Mouse (Mus musculus) neural tube, embryonic 15.5 days (tissue): ENCODE measurements around the gene Cpt1c. TPM values are rescaled to one million over a fixed set of nuclear protein-coding genes. Genes with fewer than 3 reads are reported as not detected.

Source experiments
- ATAC-seq: fragments of 200-750 bp; cut with Nextera tagmentation; 2 replicates; pipeline ENCODE4 v1.8.0; 2017; ENCODE audit warnings: mild to moderate bottlenecking, moderate TSS enrichment, moderate library complexity; ENCODE audit not compliant: low FRiP score
- H3K27ac ChIP-seq: fragments of 300-500 bp; sonication (generic); replicated peaks from 2 replicates; pipeline ENCODE4 v1.5.1; 2015; ENCODE audit warnings: mild to moderate bottlenecking, inconsistent platforms
- H3K27me3 ChIP-seq: fragments of 300-500 bp; sonication (generic); replicated peaks from 2 replicates; pipeline ENCODE4 v1.6.1; 2015; ENCODE audit warnings: inconsistent platforms
- H3K36me3 ChIP-seq: fragments of 300-500 bp; sonication (generic); 2 replicates; pipeline ENCODE4 v1.6.1; 2015; ENCODE audit warnings: inconsistent platforms
- H3K4me1 ChIP-seq: fragments of 300-500 bp; sonication (generic); 2 replicates; pipeline ENCODE4 v1.6.1; 2015; ENCODE audit warnings: inconsistent platforms
- H3K4me2 ChIP-seq: fragments of 300-500 bp; sonication (generic); 2 replicates; pipeline ENCODE4 v1.6.1; 2015; ENCODE audit warnings: inconsistent platforms, mild to moderate bottlenecking, moderate library complexity
- H3K4me3 ChIP-seq: fragments of 300-500 bp; sonication (generic); replicated peaks from 2 replicates; pipeline ENCODE4 v1.5.1; 2015; ENCODE audit warnings: mild to moderate bottlenecking, inconsistent platforms
- H3K9ac ChIP-seq: fragments of 300-500 bp; sonication (generic); replicated peaks from 2 replicates; pipeline ENCODE4 v1.6.1; 2015; ENCODE audit warnings: mild to moderate bottlenecking, inconsistent platforms
- H3K9me3 ChIP-seq: fragments of 300-500 bp; sonication (generic); replicated peaks from 2 replicates; pipeline ENCODE4 v1.6.1; 2016; ENCODE audit warnings: inconsistent platforms
- WGBS: fragments of 180-500 bp; shearing (Covaris S2); methylation state at CpG from one replicate; pipeline ENCODE4 v1.1.7; 2015; ENCODE audit warnings: mixed read lengths; 5-methylcytosine and 5-hydroxymethylcytosine counted together
- polyA plus RNA-seq: library from polyadenylated mRNA; unstranded; fragments of >200 nt; fragmentation: Nextera tagmentation; extraction: Ambion mirVana; gene quantifications from 2 replicates; pipeline ENCODE4 v1.2.1, GENCODE M21; 2015

The Cpt1c gene
- polyA plus RNA-seq, 1 experiment from 2014 or later: 59.0 TPM

DNA sequence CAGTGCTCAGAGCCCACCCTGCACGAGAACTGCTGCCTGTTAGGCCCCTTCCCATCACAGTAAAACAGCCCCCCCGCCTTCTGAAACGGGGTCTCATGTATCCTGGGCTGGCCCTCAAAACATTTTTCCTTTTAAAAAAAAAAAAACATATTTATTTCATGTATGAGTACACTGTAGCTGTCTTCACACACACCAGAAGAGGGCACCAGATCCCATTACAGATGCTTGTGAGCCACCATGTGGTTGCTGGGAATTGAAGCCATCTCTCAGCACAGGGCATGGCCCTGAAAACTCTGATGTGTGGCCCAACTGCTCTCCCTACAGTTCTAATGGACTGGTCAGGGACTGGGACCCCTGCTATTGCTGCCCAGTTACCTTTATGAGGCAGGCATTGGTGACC is 3.6 kb upstream of the Cpt1c start:
- no peak for ATAC-seq
- 93% methylated on average over 3 of the region's 3 CpGs for WGBS
- no peaks in the 10 kb centered on the region for H3K27me3 ChIP-seq
- H3K4me1 ChIP-seq: peaks cover 20% of the 10 kb centered on the region
- no peak overlapping the region for H3K27ac ChIP-seq
- no peaks in the 10 kb centered on the region for H3K9me3 ChIP-seq
- H3K4me3 ChIP-seq: no peak overlapping the region
- H3K4me2 ChIP-seq: no peak overlapping the region
- H3K9ac ChIP-seq: no peak overlapping the region
- peaks cover 69% of the 10 kb centered on the region for H3K36me3 ChIP-seq

- H3K9me3 ChIP-seq: no peaks in the 10 kb centered on the region
- 18% methylated on average over 6 of the region's 6 CpGs for WGBS
- peak overlapping the region; percentile 60 for H3K4me3 ChIP-seq
- ATAC-seq: no peak
- no peak overlapping the region for H3K9ac ChIP-seq
- peaks cover 42% of the 10 kb centered on the region for H3K36me3 ChIP-seq
- peak overlapping the region; percentile 97 for H3K27ac ChIP-seq
- peak overlapping the region; percentile 92 for H3K4me2 ChIP-seq
- peaks cover 49% of the 10 kb centered on the region for H3K4me1 ChIP-seq
- no peaks in the 10 kb centered on the region for H3K27me3 ChIP-seq
Observed at GRCm38 (mm10) chr7:44975117-44975419, 417 bp upstream of the Cpt1c start.

DNA sequence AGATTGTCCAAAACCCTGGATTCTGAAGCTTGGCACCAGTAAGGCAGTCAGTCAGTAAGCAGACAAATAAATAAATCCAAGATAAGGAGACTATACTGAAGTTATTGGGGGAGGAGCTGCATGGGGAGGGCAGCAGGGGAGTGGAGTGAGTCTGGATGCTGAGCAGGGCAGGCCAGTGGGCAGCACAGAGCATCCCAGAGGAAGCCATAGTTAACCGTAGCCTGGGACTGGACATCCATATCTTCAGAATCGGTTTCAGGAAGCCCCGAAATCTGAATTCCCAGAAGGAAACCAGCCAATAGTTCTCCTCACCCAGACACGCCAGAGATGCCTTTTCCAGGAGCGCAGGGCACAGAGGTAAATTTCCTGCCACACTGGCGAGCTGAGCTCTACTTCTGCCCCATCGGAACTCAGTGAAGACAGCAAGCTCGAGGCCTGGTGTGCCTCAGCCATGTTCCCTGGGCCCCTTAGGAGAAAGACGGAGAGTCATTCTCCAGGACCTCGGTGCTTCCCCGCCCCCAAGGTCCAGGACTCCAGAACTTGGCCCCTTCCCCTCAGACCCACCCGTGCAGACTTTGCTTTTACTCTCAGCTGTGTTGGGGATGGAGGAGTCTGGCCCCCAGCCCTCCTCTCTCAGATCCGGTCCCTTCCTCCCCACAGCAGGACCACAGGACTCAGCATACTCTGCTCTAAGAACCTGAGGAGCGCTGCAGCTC is 1.1 kb downstream of the Cpt1c start:
- H3K4me2 ChIP-seq: peak overlapping the region; percentile 92
- 35% methylated on average over 14 of the region's 14 CpGs for WGBS
- H3K9ac ChIP-seq: peak overlapping the region; percentile 73
- H3K4me3 ChIP-seq: peak overlapping the region; percentile 60
- peak overlapping the region; percentile 97 for H3K27ac ChIP-seq
- no peak for ATAC-seq
- H3K36me3 ChIP-seq: peaks cover 27% of the 10 kb centered on the region
- no peaks in the 10 kb centered on the region for H3K9me3 ChIP-seq
- H3K4me1 ChIP-seq: peaks cover 54% of the 10 kb centered on the region
- no peaks in the 10 kb centered on the region for H3K27me3 ChIP-seq

DNA sequence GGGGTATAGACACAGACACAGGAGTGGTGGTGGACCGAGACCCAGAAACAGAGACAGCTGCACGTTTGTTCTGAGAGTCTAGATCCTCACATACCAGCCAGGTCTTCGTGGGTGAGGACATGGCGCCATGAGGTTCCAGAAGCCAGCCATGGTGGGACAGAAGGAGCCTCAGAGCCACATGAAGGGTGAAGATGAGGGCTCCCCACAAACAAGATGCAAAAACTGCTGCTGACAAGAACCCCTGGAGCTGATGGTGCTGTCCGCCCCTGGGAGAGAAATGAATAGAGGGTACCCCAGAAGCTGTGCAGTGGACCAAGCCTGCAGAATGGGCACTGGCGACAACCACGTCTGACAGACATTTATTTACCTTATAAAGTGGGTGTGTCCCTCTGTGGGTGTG is 3.5 kb downstream of the Cpt1c start:
- Histone ChIP-seq H3K4me1 (peaks cover 54% of the 10 kb centered on the region), H3K36me3 (peaks cover 21% of the 10 kb centered on the region), H3K9me3 (no peaks in the 10 kb centered on the region), H3K27me3 (no peaks in the 10 kb centered on the region), H3K4me2 (peak overlapping the region; percentile 92), H3K4me3 (peak overlapping the region; percentile 55), H3K9ac (peak overlapping the region; percentile 55), H3K27ac (peak overlapping the region; percentile 86)
- no peak for ATAC-seq
- WGBS: 67% methylated on average over 7 of the region's 7 CpGs

GRCm38 (mm10) chr7:44970231-44970691 is 4.4 kb downstream of the Cpt1c start:
- no peaks in the 10 kb centered on the region for H3K9me3 ChIP-seq
- peaks cover 49% of the 10 kb centered on the region for H3K4me1 ChIP-seq
- H3K9ac ChIP-seq: peak overlapping the region; percentile 55
- H3K27me3 ChIP-seq: no peaks in the 10 kb centered on the region
- peak overlapping the region; percentile 86 for H3K27ac ChIP-seq
- peak overlapping the region; percentile 92 for H3K4me2 ChIP-seq
- ATAC-seq: peak; percentile 94
- peak overlapping the region; percentile 55 for H3K4me3 ChIP-seq
- H3K36me3 ChIP-seq: peaks cover 27% of the 10 kb centered on the region
- under 1% methylated on average over 36 of the region's 36 CpGs for WGBS

- peaks cover 59% of the 10 kb centered on the region for H3K36me3 ChIP-seq
Observed at GRCm38 (mm10) chr7:44966638-44967037, 8.0 kb downstream of the Cpt1c start.

DNA sequence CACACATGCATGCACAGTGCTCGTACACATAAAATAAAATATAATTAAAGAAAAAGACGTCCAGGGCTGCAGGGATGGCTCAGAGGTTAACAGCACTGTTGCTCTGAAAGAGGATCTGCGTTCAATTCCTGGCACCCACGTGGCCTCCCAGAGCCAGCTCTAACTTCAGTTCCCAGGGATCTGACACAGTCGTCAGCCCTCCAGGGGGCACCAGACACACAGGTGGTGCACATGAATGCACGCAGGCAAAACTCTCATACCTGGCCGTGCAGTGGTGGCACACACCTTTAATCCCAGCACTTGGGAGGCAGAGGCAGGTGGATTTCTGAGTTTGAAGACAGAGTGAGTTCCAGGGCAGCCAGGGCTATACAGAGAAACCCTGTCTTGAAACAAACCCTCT is 8.7 kb downstream of the Cpt1c start:
- no peak for ATAC-seq
- Histone ChIP-seq H3K9me3 (no peaks in the 10 kb centered on the region), H3K4me3 (no peak overlapping the region), H3K4me2 (no peak overlapping the region), H3K4me1 (peaks cover 14% of the 10 kb centered on the region), H3K9ac (no peak overlapping the region), H3K27ac (no peak overlapping the region), H3K36me3 (peaks cover 66% of the 10 kb centered on the region), H3K27me3 (no peaks in the 10 kb centered on the region)
- WGBS: 81% methylated on average over 7 of the region's 7 CpGs

More at GRCm38 (mm10) chr7:44966638-44967037, 8.0 kb downstream of the Cpt1c start:
- Histone ChIP-seq H3K9me3 (no peaks in the 10 kb centered on the region), H3K4me3 (no peak overlapping the region), H3K9ac (no peak overlapping the region), H3K27me3 (no peaks in the 10 kb centered on the region), H3K4me1 (peaks cover 21% of the 10 kb centered on the region), H3K27ac (no peak overlapping the region), H3K4me2 (no peak overlapping the region)
- no peak for ATAC-seq
- 77% methylated on average over 15 of the region's 15 CpGs for WGBS

DNA sequence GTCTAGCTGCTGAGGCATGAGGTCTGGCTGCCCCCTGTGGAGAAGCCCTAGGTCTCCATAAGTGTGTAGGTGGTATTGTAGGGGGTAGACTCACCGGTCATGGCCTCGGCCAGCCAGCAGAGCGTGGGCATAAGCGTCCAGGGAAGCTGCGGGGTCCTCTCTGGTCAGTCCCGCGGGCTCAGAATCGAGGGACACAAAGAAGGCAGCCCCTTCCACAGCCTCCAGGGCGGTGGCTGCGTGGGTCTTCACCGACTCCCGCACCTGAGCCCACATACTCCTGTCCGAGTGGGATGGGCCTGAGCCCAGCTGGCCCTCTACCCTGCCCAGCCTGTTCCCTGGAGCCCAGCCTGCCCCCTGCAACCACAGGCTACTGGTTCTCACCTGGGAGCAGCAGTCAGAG is 9.7 kb downstream of the Cpt1c start:
- ATAC-seq: no peak
- Histone ChIP-seq H3K4me2 (no peak overlapping the region), H3K4me3 (no peak overlapping the region), H3K9me3 (no peaks in the 10 kb centered on the region), H3K9ac (no peak overlapping the region), H3K27ac (no peak overlapping the region), H3K4me1 (peaks cover 5% of the 10 kb centered on the region), H3K27me3 (no peaks in the 10 kb centered on the region), H3K36me3 (peaks cover 75% of the 10 kb centered on the region)
- WGBS: 92% methylated on average over 13 of the region's 13 CpGs

DNA sequence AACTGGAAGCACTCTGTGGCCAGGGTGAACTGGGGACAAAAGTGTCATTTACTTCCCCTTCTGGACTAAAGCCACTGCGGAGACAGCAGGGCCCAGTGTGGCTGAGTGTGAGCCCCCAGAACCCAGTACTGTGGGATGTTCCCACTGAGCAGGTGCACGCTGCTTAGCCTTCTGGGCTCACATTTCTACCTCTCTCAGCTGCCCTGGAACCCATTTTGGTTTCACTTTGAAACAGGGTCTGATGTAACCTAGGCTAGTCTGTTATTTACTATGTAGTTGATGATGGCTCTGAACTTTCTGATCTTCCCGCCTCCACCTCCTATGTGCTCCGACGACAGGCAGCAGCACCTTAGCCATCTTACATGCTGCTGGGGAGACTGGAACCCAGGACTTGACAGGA is 11.8 kb downstream of the Cpt1c start:
- H3K9ac ChIP-seq: no peak overlapping the region
- no peak overlapping the region for H3K4me2 ChIP-seq
- H3K4me1 ChIP-seq: no peaks in the 10 kb centered on the region
- H3K4me3 ChIP-seq: no peak overlapping the region
- no peaks in the 10 kb centered on the region for H3K27me3 ChIP-seq
- no peak for ATAC-seq
- no peaks in the 10 kb centered on the region for H3K9me3 ChIP-seq
- 92% methylated on average over 5 of the region's 5 CpGs for WGBS
- H3K27ac ChIP-seq: no peak overlapping the region
- peaks cover 82% of the 10 kb centered on the region for H3K36me3 ChIP-seq

GRCm38 (mm10) chr7:44962337-44962736 is 12.3 kb downstream of the Cpt1c start:
- 87% methylated on average over 8 of the region's 8 CpGs for WGBS

DNA sequence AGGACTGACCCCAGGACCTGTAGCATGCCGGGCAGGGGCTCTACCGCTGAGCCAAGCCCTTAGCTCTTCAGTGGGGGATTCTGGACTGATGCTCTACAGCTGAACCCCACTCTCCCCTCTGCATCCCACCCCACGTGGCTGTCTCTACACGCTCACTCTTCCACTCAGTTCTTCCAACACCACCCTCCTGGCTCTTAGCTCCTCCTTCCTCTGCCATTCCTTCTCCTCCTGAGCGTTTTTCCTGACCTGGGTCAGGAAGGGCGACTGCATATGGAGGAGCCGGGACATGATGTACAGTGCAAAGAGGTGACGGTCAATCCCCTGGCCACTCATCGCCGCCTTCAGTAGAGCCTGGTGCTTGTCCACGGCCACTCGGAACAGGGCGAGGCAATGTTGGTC is 14.1 kb downstream of the Cpt1c start:
- ATAC-seq: no peak
- H3K9me3 ChIP-seq: no peaks in the 10 kb centered on the region
- peaks cover 63% of the 10 kb centered on the region for H3K36me3 ChIP-seq

More at GRCm38 (mm10) chr7:44962337-44962736, 12.3 kb downstream of the Cpt1c start:
- no peak for ATAC-seq
- Histone ChIP-seq H3K9me3 (no peaks in the 10 kb centered on the region), H3K9ac (no peak overlapping the region), H3K27ac (no peak overlapping the region), H3K4me3 (no peak overlapping the region), H3K36me3 (peaks cover 79% of the 10 kb centered on the region), H3K4me1 (peaks cover 4% of the 10 kb centered on the region), H3K4me2 (no peak overlapping the region), H3K27me3 (no peaks in the 10 kb centered on the region)

DNA sequence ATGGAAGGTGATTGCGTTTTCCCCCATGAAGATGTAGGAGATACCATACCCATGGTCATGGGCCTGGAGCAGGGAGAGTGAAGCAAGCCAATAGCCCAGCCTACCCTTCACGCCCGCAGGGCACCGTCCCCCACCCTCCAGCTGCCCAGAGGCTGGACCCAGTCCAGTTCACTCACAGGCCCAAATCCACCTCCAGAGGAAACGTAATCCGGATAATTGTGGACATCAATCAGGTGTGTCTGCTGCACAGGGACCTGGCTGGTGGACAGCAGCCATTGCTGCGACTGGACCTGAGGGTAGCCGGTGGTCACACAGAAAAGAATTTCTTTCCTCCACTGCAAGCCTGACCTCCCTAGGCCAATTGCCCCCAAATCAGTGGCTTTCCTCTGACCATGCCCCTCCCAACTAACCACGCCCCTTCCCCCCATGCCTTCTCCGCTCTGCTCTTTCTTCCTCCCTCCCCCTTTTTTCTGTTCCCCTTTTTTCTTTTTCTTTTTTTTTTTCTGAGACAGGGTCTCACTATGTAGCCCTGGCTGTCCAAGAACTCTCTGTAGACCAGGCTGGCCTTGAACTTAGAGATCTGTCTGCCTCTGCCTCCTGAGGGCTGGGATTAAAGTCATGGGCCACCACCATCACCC is 14.7 kb downstream of the Cpt1c start:
- 89% methylated on average over 10 of the region's 10 CpGs for WGBS
- Histone ChIP-seq H3K4me1 (peaks cover 4% of the 10 kb centered on the region), H3K4me2 (no peak overlapping the region), H3K9ac (no peak overlapping the region), H3K4me3 (no peak overlapping the region), H3K27ac (no peak overlapping the region), H3K9me3 (no peaks in the 10 kb centered on the region), H3K36me3 (peaks cover 58% of the 10 kb centered on the region), H3K27me3 (no peaks in the 10 kb centered on the region)
- ATAC-seq: no peak

More for the DNA sequence above, 14.1 kb downstream of the Cpt1c start:
- WGBS: 91% methylated on average over 13 of the region's 13 CpGs
- Histone ChIP-seq H3K27ac (no peak overlapping the region), H3K9ac (no peak overlapping the region), H3K4me2 (no peak overlapping the region), H3K4me1 (peaks cover 4% of the 10 kb centered on the region), H3K27me3 (no peaks in the 10 kb centered on the region), H3K4me3 (no peak overlapping the region)
